Mouse (Mus musculus): ENCODE results near the gene Cbln1. TPM values are rescaled to one million over a fixed set of nuclear protein-coding genes. Genes with fewer than 3 reads are reported as not detected.

The Cbln1 gene
- 0.91 and 0.97 TPM in 2 replicates for polyA plus RNA-seq (2011; ENCODE audit: insufficient read length, low read depth, missing spikeins)

GRCm38 (mm10) chr8:87472271-87473236, at the start of gene Cbln1:
Cbln1 (minus strand) TSS chr8:87472609.
- no peak for TF ChIP-seq POLR2A (IDR thresholded peaks at IDR 0.05; ENCODE audit: low read depth, low read length)
- TF ChIP-seq CTCF (IDR thresholded peaks at IDR 0.05; ENCODE audit: borderline replicate concordance, insufficient read depth, low read length) = no peak
- no peak within 1 kb of the TSS for H3K27ac ChIP-seq (ENCODE audit: insufficient read depth, low read length)
- H3K4me1 ChIP-seq (ENCODE audit: control insufficient read depth, insufficient read depth, low read length) = peaks cover 2% of the 10 kb centered on the region; the same call in 1 of the 2 replicates
- H3K4me3 ChIP-seq (ENCODE audit: insufficient read depth, low read length) = peak within 1 kb of the TSS; percentile 17

GRCm38 (mm10) chr8:87517132-87517531, 44.7 kb upstream of the Cbln1 start:
- no peak for TF ChIP-seq CTCF (IDR thresholded peaks at IDR 0.05; ENCODE audit: borderline replicate concordance, insufficient read depth, low read length)
- no peak for TF ChIP-seq POLR2A (IDR thresholded peaks at IDR 0.05; ENCODE audit: low read depth, low read length)
- H3K4me1 ChIP-seq (ENCODE audit: control insufficient read depth, insufficient read depth, low read length) = 0 out of 2 replicates have a peak, but pooled peaks cover 2% of the 10 kb centered on the region
- no peak overlapping the region for H3K27ac ChIP-seq (ENCODE audit: insufficient read depth, low read length)
- no peak overlapping the region for H3K4me3 ChIP-seq (ENCODE audit: insufficient read depth, low read length)

- no peak for TF ChIP-seq CTCF (IDR thresholded peaks at IDR 0.05; ENCODE audit: borderline replicate concordance, insufficient read depth, low read length)
- TF ChIP-seq POLR2A (IDR thresholded peaks at IDR 0.05; ENCODE audit: low read depth, low read length) = no peak
- 0 out of 2 replicates have a peak, but pooled peaks cover 2% of the 10 kb centered on the region for H3K4me1 ChIP-seq (ENCODE audit: control insufficient read depth, insufficient read depth, low read length)
- H3K27ac ChIP-seq (ENCODE audit: insufficient read depth, low read length) = no peak overlapping the region
- H3K4me3 ChIP-seq (ENCODE audit: insufficient read depth, low read length) = no peak overlapping the region
Measured at GRCm38 (mm10) chr8:87513796-87514195, 41.4 kb upstream of the Cbln1 start.

- no peak for TF ChIP-seq POLR2A (IDR thresholded peaks at IDR 0.05; ENCODE audit: low read depth, low read length)
- no peak for TF ChIP-seq CTCF (IDR thresholded peaks at IDR 0.05; ENCODE audit: borderline replicate concordance, insufficient read depth, low read length)
- H3K27ac ChIP-seq (ENCODE audit: insufficient read depth, low read length) = no peak overlapping the region
- 0 out of 2 replicates have a peak, but pooled peaks cover 2% of the 10 kb centered on the region for H3K4me1 ChIP-seq (ENCODE audit: control insufficient read depth, insufficient read depth, low read length)
- no peak overlapping the region for H3K4me3 ChIP-seq (ENCODE audit: insufficient read depth, low read length)
Measured at GRCm38 (mm10) chr8:87513350-87513749, 40.9 kb upstream of the Cbln1 start.

- H3K4me3 ChIP-seq (ENCODE audit: insufficient read depth, low read length) = no peak overlapping the region
- TF ChIP-seq POLR2A (IDR thresholded peaks at IDR 0.05; ENCODE audit: low read depth, low read length) (no peak), CTCF (IDR thresholded peaks at IDR 0.05; ENCODE audit: borderline replicate concordance, insufficient read depth, low read length) (no peak)
- H3K27ac ChIP-seq (ENCODE audit: insufficient read depth, low read length) = no peak overlapping the region
Measured at GRCm38 (mm10) chr8:87512636-87513035, 40.2 kb upstream of the Cbln1 start.

GRCm38 (mm10) chr8:87507046-87507445, 34.6 kb upstream of the Cbln1 start:
- no peak overlapping the region for H3K4me3 ChIP-seq (ENCODE audit: insufficient read depth, low read length)
- H3K4me1 ChIP-seq (ENCODE audit: control insufficient read depth, insufficient read depth, low read length) = peaks cover 9% of the 10 kb centered on the region
- TF ChIP-seq POLR2A (IDR thresholded peaks at IDR 0.05; ENCODE audit: low read depth, low read length) = no peak
- no peak for TF ChIP-seq CTCF (IDR thresholded peaks at IDR 0.05; ENCODE audit: borderline replicate concordance, insufficient read depth, low read length)
- H3K27ac ChIP-seq (ENCODE audit: insufficient read depth, low read length) = no peak overlapping the region

More at GRCm38 (mm10) chr8:87512636-87513035, 40.2 kb upstream of the Cbln1 start:
- 0 out of 2 replicates have a peak, but pooled peaks cover 2% of the 10 kb centered on the region for H3K4me1 ChIP-seq (ENCODE audit: control insufficient read depth, insufficient read depth, low read length)

- H3K4me3 ChIP-seq (ENCODE audit: insufficient read depth, low read length) = no peak overlapping the region
- peaks cover 9% of the 10 kb centered on the region for H3K4me1 ChIP-seq (ENCODE audit: control insufficient read depth, insufficient read depth, low read length)
- peak overlapping the region; percentile 1; the same call in 1 of the 2 replicates for H3K27ac ChIP-seq (ENCODE audit: insufficient read depth, low read length)
- no peak for TF ChIP-seq CTCF (IDR thresholded peaks at IDR 0.05; ENCODE audit: borderline replicate concordance, insufficient read depth, low read length)
- no peak for TF ChIP-seq POLR2A (IDR thresholded peaks at IDR 0.05; ENCODE audit: low read depth, low read length)
Measured at GRCm38 (mm10) chr8:87504441-87504840, 32.0 kb upstream of the Cbln1 start.

GRCm38 (mm10) chr8:87502684-87503083, 30.3 kb upstream of the Cbln1 start:
- peaks cover 9% of the 10 kb centered on the region for H3K4me1 ChIP-seq (ENCODE audit: control insufficient read depth, insufficient read depth, low read length)
- no peak overlapping the region for H3K4me3 ChIP-seq (ENCODE audit: insufficient read depth, low read length)
- no peak for TF ChIP-seq CTCF (IDR thresholded peaks at IDR 0.05; ENCODE audit: borderline replicate concordance, insufficient read depth, low read length)
- no peak overlapping the region for H3K27ac ChIP-seq (ENCODE audit: insufficient read depth, low read length)

GRCm38 (mm10) chr8:87497641-87498040, 25.2 kb upstream of the Cbln1 start:
- H3K27ac ChIP-seq (ENCODE audit: insufficient read depth, low read length) = no peak overlapping the region

GRCm38 (mm10) chr8:87496511-87496910, 24.1 kb upstream of the Cbln1 start:
- H3K4me3 ChIP-seq (ENCODE audit: insufficient read depth, low read length) = no peak overlapping the region
- H3K27ac ChIP-seq (ENCODE audit: insufficient read depth, low read length) = peak overlapping the region; percentile 44; the same call in 1 of the 2 replicates
- TF ChIP-seq CTCF (IDR thresholded peaks at IDR 0.05; ENCODE audit: borderline replicate concordance, insufficient read depth, low read length) (no peak), POLR2A (IDR thresholded peaks at IDR 0.05; ENCODE audit: low read depth, low read length) (no peak)
- peaks cover 6% of the 10 kb centered on the region for H3K4me1 ChIP-seq (ENCODE audit: control insufficient read depth, insufficient read depth, low read length)

More at GRCm38 (mm10) chr8:87497641-87498040, 25.2 kb upstream of the Cbln1 start:
- TF ChIP-seq CTCF (IDR thresholded peaks at IDR 0.05; ENCODE audit: borderline replicate concordance, insufficient read depth, low read length) (no peak), POLR2A (IDR thresholded peaks at IDR 0.05; ENCODE audit: low read depth, low read length) (no peak)
- no peak overlapping the region for H3K4me3 ChIP-seq (ENCODE audit: insufficient read depth, low read length)
- H3K4me1 ChIP-seq (ENCODE audit: control insufficient read depth, insufficient read depth, low read length) = peaks cover 6% of the 10 kb centered on the region

Measured in embryonic fibroblast, embryonic 13.5 days (primary cell).